Mouse (Mus musculus) midbrain, embryonic 10.5 days (tissue): ENCODE data around the gene Cfap65. TPM values are rescaled to one million over a fixed set of nuclear protein-coding genes. Genes with fewer than 3 reads are reported as not detected.
A peak's percentile ranks its signal among the peaks of the same experiment; 100 is the strongest.

Experiments
- DNase-seq: peaks from one replicate; pipeline ENCODE4 v3.0.0-alpha.2; 2017; ENCODE audit warnings: low spot score
- H3K27ac ChIP-seq: fragments of 300-500 bp; sonication (generic); replicated peaks from 2 replicates; pipeline ENCODE4 v1.5.1; 2016; ENCODE audit warnings: mild to moderate bottlenecking
- H3K27me3 ChIP-seq: fragments of 300-500 bp; sonication (generic); 2 replicates; pipeline ENCODE4 v1.6.1; 2016; ENCODE audit warnings: low read depth, mild to moderate bottlenecking; ENCODE audit not compliant: poor library complexity, severe bottlenecking
- H3K36me3 ChIP-seq: fragments of 300-500 bp; sonication (generic); 2 replicates; pipeline ENCODE4 v1.6.1; 2016; ENCODE audit warnings: mild to moderate bottlenecking, moderate library complexity
- H3K4me1 ChIP-seq: fragments of 300-500 bp; sonication (generic); 2 replicates; pipeline ENCODE4 v1.6.1; 2016
- H3K4me3 ChIP-seq: fragments of 300-500 bp; sonication (generic); 2 replicates; pipeline ENCODE4 v1.5.1; 2016; ENCODE audit warnings: mild to moderate bottlenecking, moderate library complexity
- H3K9me3 ChIP-seq: fragments of 300-500 bp; sonication (generic); replicated peaks from 2 replicates; pipeline ENCODE4 v1.6.1; 2016; ENCODE audit warnings: mild to moderate bottlenecking
- WGBS: fragments of 180-500 bp; shearing (Covaris S2); methylation state at CpG from one replicate; pipeline ENCODE4 v1.1.7; 2016; 5-methylcytosine and 5-hydroxymethylcytosine counted together
- polyA plus RNA-seq: library from polyadenylated mRNA; unstranded; fragments of >200 nt; fragmentation: Nextera tagmentation; extraction: Ambion mirVana; gene quantifications from 2 replicates; pipeline ENCODE4 v1.2.1, GENCODE M21; 2016

Gene Cfap65
- polyA plus RNA-seq, 1 experiment from 2014 or later = 0.04 TPM

DNA sequence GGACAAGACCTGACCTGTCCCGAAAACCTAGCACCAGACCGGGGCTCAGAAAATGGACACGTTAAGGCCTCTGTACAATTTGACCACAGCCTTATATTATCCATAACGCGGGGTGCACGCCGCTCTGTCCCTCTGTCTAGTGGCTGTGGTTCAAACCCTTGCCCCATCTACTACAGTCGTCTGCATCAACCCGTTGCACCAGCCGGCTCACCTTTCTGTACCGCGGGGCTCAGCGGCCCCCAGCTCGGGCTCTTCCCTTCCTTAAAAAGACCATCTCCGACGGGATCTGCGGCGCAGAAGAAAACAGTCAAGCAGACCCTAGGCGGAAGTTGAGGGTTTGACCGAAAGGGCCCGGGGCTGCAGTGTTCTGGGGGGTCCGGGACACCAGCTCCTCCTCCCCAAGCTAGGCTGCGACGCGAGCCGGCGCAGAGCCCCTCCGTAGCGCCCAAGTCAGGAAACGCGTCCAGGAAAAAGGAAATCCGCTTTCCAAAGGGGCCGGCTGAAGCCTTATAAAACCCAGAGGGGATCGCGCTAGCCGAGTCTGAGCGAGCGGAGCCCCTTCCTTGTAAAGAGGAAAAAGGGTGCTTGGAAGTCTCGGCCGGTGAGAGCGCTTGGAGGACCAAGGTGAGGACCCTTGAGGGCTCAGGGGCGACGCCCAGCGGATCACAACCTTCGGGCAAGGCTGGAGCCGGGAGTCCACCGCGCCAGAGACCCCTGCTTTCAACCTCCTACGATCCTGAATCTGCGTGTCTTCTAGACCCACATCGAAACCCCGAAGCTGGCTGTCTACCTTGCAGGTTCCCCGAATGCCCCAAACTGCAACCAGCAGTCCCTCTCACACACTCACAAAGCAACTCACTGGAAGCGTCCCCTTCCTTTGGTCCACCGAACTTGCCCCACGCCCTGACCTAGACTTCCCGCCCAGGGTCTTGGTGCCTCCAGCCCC, 50.9 kb downstream of the Cfap65 start:
- H3K36me3 ChIP-seq = no peaks in the 10 kb centered on the region
- H3K9me3 ChIP-seq = no peaks in the 10 kb centered on the region
- H3K27ac ChIP-seq = no peak overlapping the region
- peak; percentile 54 for DNase-seq
- H3K27me3 ChIP-seq = peaks cover 100% of the 10 kb centered on the region
- peaks cover 40% of the 10 kb centered on the region for H3K4me1 ChIP-seq
- H3K4me3 ChIP-seq = peak overlapping the region; percentile 46
- under 1% methylated on average over 57 of the region's 57 CpGs for WGBS

DNA sequence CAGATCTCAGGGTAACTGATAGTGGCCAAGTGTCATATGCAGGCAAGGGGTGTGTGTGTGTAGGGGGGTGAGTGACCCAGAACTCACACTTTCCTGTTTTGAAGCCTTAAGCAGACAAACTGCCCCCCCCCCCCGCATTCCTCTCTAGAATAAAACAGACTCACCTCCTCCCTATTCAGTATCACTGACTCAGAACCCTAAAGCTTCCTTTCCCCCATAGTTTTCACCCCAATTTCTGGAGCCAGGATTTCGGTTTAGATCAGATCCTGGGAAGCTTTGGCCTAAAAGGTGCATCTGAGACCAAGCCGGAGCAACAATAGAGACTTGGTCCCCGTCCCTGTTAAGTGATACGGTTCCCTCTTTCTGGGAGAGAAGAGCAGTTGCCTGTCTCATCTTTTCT, 52.0 kb downstream of the Cfap65 start:
- H3K4me1 ChIP-seq = peaks cover 40% of the 10 kb centered on the region
- H3K4me3 ChIP-seq = no peak overlapping the region
- DNase-seq = peak; percentile 19
- no peak overlapping the region for H3K27ac ChIP-seq
- peaks cover 100% of the 10 kb centered on the region for H3K27me3 ChIP-seq
- H3K9me3 ChIP-seq = no peaks in the 10 kb centered on the region
- 3% methylated on average over 5 of the region's 5 CpGs for WGBS
- H3K36me3 ChIP-seq = no peaks in the 10 kb centered on the region

DNA sequence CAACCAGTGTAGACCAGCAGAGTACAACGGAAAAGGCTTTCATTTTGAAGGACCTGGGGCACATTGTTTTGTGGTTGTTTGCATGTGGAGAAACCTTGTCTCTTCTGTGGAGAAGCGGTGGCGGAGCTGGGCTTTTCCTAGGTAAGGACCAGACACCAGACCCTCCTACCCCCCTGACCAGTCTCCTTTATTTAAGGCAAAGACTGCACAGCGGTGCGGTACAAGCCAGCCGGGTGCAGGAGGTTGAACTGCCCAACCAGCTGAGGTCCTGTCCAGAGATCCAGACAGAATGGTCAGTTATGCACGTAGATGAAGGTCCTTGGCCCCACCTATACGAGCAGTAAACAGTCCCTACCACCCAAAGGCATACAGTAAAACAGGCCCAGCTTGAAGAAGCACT, 52.6 kb downstream of the Cfap65 start:
- Histone ChIP-seq H3K27ac (no peak overlapping the region), H3K4me3 (peak overlapping the region; percentile 51), H3K27me3 (peaks cover 99% of the 10 kb centered on the region), H3K9me3 (no peaks in the 10 kb centered on the region), H3K4me1 (peaks cover 40% of the 10 kb centered on the region), H3K36me3 (no peaks in the 10 kb centered on the region)
- WGBS = 1% methylated on average over 8 of the region's 8 CpGs
- peak; percentile 43 for DNase-seq

DNA sequence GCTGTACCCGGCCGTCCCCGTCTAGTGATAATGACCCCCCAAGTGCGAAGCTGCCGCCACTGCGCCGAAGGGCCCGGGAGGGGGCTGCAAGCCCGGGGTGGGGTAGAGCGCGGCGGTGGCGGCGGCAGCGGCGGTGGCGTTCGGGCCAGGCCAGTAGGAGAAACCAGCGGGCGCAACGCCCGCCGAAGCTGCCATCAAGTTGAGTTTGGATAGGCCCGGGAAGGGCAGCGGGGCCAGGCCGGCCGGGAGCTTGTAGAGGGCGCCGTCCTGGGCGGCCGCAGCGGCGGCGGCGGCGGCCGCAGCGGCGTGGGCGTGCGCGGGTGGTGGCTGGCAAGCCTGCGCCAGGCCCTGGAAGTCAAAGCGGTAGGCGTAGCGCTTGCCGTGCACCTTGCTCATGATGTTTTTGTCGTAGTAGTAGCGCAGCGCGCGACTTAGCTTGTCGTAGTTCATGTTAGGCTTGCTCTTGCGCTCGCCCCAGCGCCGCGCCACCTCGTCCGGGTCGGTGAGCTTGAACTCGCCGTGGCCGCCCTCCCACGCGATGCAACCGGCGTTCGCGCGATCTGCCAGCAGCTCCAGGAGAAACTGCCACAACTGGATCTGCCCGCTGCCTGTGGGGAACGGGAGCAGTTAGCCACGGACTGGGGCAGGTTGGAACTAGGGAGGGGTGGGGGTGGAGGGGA, 53.2 kb downstream of the Cfap65 start:
- H3K27ac ChIP-seq = 0 out of 2 replicates have a peak overlapping the region, but pooled peaks have one; percentile 6
- WGBS = under 1% methylated on average over 73 of the region's 74 CpGs
- H3K4me1 ChIP-seq = peaks cover 40% of the 10 kb centered on the region
- peak overlapping the region; percentile 51 for H3K4me3 ChIP-seq
- H3K27me3 ChIP-seq = peaks cover 99% of the 10 kb centered on the region
- H3K36me3 ChIP-seq = no peaks in the 10 kb centered on the region
- no peaks in the 10 kb centered on the region for H3K9me3 ChIP-seq
- peak; percentile 63 for DNase-seq

DNA sequence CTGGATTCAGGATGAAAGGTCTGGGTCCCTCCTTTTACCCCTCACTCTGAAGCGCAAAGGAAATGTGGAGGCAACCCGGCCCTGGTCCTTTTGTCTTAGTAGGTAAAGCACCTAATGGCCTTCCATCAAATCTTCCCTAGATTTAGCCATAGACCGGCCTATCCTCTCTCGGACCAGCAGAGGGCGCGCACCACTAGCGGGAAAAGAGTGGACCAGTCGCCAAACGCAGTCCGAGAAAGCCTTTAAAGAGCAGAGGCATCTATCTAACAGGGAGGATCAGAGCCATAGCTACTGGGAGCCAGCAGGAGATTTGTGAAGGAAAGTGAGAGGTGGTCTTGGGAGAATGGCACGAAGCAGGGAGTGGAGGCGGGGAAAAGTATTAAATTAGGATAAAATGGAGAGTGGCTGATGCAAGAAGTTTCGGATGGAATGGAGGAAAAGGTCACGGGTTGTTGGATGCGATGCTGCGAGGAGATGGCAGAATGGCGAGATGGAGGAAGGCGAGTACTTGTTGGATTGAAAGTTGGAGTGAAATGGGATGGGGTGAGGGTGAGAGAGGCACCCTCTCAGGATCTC, 54.5 kb downstream of the Cfap65 start:
- 1% methylated on average over 18 of the region's 18 CpGs for WGBS

DNA sequence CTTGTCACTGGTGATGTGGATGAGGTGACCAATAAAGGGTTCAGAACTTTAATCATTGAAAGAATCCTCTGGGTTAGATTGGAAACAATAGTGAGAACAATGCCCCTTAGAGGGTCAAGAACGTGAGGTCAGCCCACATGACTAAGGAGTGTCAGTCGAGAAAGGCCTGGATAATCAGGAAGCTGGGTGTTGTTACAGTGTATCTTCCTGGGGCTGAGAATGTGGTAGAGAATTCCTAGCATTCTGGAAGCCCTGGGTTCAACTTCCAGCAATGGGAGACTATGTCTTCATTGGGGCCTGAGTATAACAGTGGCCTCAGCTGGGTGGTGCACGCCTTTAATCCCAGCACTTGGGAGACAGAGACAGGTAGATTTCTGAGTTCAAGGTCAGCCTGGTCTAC, 58.2 kb downstream of the Cfap65 start:
- Histone ChIP-seq H3K36me3 (no peaks in the 10 kb centered on the region), H3K4me1 (peaks cover 17% of the 10 kb centered on the region), H3K27me3 (peaks cover 51% of the 10 kb centered on the region), H3K27ac (no peak overlapping the region), H3K9me3 (no peaks in the 10 kb centered on the region), H3K4me3 (no peak overlapping the region)
- WGBS = 62% methylated on average over 3 of the region's 3 CpGs
- DNase-seq = no peak

More for the DNA sequence above, 54.5 kb downstream of the Cfap65 start:
- Histone ChIP-seq H3K27ac (no peak overlapping the region), H3K4me1 (peaks cover 39% of the 10 kb centered on the region), H3K27me3 (peaks cover 88% of the 10 kb centered on the region), H3K4me3 (no peak overlapping the region), H3K9me3 (no peaks in the 10 kb centered on the region), H3K36me3 (no peaks in the 10 kb centered on the region)
- DNase-seq = peak; percentile 80

DNA sequence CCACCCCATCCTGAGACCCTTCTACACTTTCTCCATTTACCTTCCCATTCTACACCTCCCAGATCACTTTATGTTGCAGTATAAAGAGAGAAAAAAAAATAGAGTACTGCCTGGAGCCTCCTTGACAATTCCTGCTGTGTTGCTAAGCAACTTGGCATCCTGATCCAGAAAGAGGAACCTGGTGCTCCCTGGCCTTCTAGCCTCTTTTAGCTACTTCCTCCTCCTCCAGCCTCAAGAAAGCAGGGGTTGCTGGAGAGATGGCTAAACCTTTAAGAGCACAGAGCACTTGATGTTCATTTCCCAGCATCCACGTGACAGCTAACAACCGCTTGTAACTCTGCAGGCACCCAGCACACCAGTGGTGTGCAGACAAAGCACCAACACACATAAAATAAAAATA, 63.2 kb downstream of the Cfap65 start:
- Histone ChIP-seq H3K36me3 (no peaks in the 10 kb centered on the region), H3K4me3 (no peak overlapping the region), H3K9me3 (no peaks in the 10 kb centered on the region), H3K27ac (no peak overlapping the region), H3K27me3 (peaks cover 6% of the 10 kb centered on the region; the same call in 1 of the 2 replicates), H3K4me1 (peaks cover 4% of the 10 kb centered on the region; the same call in 1 of the 2 replicates)
- no peak for DNase-seq
- 66% methylated on average over 2 of the region's 2 CpGs for WGBS

DNA sequence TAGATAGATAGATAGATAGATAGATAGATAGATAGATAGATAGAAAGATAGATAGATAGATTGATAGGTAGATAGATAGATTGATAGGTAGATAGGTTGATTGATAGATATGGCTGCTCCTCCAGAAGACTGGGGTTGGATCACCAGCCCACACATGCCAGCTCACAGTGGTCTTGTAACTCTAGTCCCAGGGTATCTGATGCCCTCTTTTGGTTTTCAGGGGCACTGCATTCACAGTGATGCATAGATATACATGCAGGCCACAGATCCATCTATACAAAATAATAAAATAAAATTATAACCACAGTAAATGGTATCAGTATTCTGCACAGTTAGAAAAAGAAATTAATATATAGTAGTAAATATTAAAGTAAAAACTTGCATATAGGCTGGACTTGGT, 73.6 kb downstream of the Cfap65 start:
- Histone ChIP-seq H3K9me3 (no peaks in the 10 kb centered on the region), H3K27me3 (peaks cover 41% of the 10 kb centered on the region), H3K4me1 (peaks cover 34% of the 10 kb centered on the region), H3K4me3 (no peak overlapping the region), H3K27ac (no peak overlapping the region), H3K36me3 (no peaks in the 10 kb centered on the region)
- DNase-seq = no peak

DNA sequence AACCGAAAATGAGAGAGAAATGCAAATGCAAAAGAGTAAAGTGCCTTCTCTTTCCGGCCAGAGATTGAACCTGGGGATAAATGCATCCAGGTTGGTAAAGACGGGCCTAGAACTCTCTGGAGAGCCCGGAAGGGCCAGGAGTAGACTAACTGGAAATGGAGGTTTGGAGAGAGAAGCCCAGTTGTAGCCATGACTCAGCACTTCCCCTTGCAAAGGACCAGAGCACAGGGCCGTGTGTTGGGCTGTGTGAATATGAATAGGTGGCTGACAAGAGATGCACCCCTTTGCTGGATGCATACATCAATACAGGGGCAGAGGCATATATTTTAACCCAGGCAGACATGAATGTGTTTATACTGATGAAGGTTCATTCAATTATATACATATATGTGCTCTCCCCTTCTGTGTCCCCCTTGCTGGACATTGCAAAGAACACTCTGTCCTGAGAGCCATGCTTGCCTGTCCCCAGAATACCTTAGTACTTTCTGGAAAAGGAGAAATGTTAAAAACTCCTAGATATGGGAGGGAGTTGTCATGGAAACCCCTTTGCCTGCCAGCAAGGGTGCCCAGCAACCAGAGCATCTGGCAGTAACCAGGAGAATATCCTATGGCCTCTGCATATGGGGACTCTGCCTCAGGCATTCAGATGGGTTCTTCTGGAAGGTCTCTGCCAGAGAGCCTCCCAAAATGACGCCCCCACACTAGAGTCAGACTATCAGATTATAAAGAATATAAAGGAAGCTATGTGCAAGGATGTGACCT, 76.0 kb downstream of the Cfap65 start:
- Histone ChIP-seq H3K36me3 (no peaks in the 10 kb centered on the region), H3K27ac (no peak overlapping the region), H3K4me1 (peaks cover 58% of the 10 kb centered on the region), H3K9me3 (no peaks in the 10 kb centered on the region), H3K4me3 (peak overlapping the region; percentile 85), H3K27me3 (peaks cover 62% of the 10 kb centered on the region)
- 44% methylated on average over 6 of the region's 6 CpGs for WGBS
- DNase-seq = no peak

DNA sequence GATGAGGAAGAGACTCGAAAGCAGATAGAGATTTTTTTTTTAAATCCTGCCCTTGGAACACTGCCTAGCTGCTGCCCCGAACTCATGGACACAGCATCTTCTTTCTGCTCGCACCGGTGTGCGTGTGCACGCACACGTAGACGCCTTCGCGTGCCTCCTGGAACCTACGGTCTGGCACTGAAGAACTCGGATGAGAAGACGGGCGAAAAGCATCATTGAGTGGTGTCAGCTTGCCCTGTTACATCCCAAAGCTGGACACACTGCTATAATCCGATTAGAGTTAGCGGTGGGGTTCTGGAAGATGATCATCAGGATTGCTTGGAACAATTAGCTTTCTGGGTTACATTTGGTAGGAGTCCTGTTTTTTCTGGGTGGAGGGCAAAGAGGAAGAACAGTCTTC, 76.6 kb downstream of the Cfap65 start:
- Histone ChIP-seq H3K27me3 (peaks cover 68% of the 10 kb centered on the region), H3K4me1 (peaks cover 64% of the 10 kb centered on the region), H3K9me3 (no peaks in the 10 kb centered on the region), H3K36me3 (no peaks in the 10 kb centered on the region), H3K27ac (peak overlapping the region; percentile 78; the same call in 1 of the 2 replicates), H3K4me3 (peak overlapping the region; percentile 85)
- 3% methylated on average over 16 of the region's 16 CpGs for WGBS
- DNase-seq = no peak

DNA sequence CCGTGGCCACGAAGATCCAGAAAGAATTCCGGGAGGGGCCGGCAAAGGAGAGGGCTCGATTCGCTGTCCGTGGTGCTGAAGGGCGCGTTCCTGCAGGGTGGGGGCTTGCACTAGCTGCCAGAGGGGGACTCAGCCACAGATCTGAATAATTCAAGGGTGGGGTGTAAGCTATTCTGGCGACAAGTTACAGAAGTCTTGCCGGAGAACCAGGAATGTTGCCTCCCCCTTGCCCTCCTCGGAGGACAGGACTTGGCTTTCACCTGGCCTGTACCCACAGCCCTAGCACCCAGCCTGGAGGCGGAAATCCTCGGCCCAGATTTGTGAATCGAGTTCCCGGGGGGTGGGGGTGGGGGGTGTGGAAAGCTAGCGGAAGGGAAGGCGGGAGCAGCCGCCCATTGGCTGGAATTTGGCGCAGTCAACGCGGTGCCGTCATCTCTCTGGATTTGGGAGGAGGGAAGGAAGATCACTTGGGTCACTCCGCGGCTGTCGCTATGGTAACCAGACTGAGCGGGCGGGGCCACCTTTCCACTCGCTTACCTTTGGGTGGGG, 77.2 kb downstream of the Cfap65 start:
- H3K36me3 ChIP-seq = no peaks in the 10 kb centered on the region
- peaks cover 69% of the 10 kb centered on the region for H3K4me1 ChIP-seq
- no peaks in the 10 kb centered on the region for H3K9me3 ChIP-seq
- peak overlapping the region; percentile 78 for H3K27ac ChIP-seq
- peak overlapping the region; percentile 85 for H3K4me3 ChIP-seq
- H3K27me3 ChIP-seq = peaks cover 74% of the 10 kb centered on the region
- DNase-seq = peak; percentile 89
- WGBS = under 1% methylated on average over 29 of the region's 29 CpGs

DNA sequence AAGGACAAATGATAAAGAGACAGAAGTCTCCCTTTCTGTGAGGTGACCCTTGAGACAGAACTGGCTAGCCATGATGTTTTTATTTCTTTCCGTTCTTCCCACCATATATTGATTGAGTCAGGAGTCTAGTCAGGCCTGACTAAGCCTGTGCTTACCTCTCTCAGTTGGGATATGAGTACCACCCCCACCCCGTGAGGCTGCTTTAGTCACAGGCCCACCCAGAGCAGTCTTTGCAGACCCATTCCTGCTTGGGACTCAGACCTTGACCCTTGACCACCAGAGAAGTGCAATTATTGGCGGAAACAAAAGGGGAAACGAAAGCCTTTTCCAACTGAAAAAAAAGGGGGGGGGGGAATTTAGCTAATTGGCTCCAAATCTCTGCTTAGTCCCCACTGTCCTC, 77.7 kb downstream of the Cfap65 start:
- H3K27ac ChIP-seq = peak overlapping the region; percentile 78
- DNase-seq = peak; percentile 34
- H3K27me3 ChIP-seq = peaks cover 79% of the 10 kb centered on the region

More for the DNA sequence above, 77.7 kb downstream of the Cfap65 start:
- H3K4me1 ChIP-seq = peaks cover 75% of the 10 kb centered on the region
- no peaks in the 10 kb centered on the region for H3K9me3 ChIP-seq
- 7% methylated on average over 4 of the region's 4 CpGs for WGBS
- H3K4me3 ChIP-seq = peak overlapping the region; percentile 85
- no peaks in the 10 kb centered on the region for H3K36me3 ChIP-seq
